Mouse (Mus musculus): ENCODE measurements around the gene Gm3194. TPM values are rescaled to one million over a fixed set of nuclear protein-coding genes. Genes with fewer than 3 reads are reported as not detected.
"Not testable (repeated sequence)": the region's sequence is repeated elsewhere in the genome, so short reads cannot be mapped to it uniquely, and the experiment has no call there.

Gm3194 gene
- total RNA-seq (2015) (0.21 TPM in 1 of 2 replicates, not detected in the other), total RNA-seq (2017) (not detected in 2 replicates)

- ATAC-seq (ENCODE audit: poor library complexity, severe bottlenecking): not testable (repeated sequence)
Observed at GRCm38 (mm10) chr14:5455367-5455766, at the start of gene Gm3194. Gm3194 (minus strand) TSS chr14:5455467.

DNA sequence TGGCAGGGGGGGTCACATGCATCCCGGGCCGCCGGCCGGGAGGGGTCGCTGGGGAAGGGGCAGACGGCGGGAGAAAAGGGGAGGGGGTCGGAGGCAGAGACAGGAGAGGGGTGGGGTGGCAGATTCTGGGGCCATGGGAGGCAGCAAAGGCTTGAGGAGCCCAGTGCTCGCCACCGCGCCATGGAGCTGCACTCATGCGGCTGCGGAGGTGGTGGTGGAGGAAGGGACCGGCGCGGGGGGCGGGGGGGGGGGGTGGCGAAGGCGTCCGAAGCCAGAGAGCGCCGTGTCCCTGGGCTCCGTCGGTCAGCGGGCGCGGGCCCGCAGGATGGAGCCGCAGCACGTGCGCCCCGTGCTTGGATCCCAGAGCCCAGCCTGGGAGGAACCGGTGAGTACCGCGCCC is 46.1 kb upstream of the Gm3194 start, which contains the start of gene Gm3488:
Gm3488 (plus strand) TSS at position 301 of the 400 bp plus-strand sequence.
- not testable (repeated sequence) for ATAC-seq (ENCODE audit: poor library complexity, severe bottlenecking)

- not testable (repeated sequence) for ATAC-seq (ENCODE audit: poor library complexity, severe bottlenecking)
Observed at GRCm38 (mm10) chr14:5483907-5484306, 28.6 kb upstream of the Gm3194 start, which contains the start of gene Gm3187. Gm3187 (plus strand) TSS chr14:5484207.

DNA sequence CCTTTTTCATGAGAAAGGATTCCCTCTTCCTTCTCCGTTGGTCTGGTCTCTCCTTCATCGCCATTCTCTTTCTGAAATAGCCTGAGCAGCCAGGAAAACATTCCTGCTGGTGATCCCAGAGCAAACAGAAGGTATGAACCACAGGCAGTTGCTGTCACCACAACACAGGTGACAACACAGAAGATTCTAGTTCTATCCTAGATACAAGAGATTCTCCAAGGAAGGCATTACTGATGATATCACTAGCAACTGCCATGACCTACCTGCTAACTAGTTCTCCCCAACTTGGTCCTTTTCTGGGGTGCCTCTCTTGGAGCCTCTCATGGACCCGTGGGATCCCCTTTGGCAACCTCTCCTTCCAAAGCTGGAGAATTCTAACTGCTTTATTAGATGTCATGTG is 22.5 kb upstream of the Gm3194 start, which contains the start of gene Gm8246:
Gm8246 (minus strand) TSS at position 101 of the 400 bp plus-strand sequence.
- ATAC-seq (ENCODE audit: poor library complexity, severe bottlenecking): not testable (repeated sequence)

DNA sequence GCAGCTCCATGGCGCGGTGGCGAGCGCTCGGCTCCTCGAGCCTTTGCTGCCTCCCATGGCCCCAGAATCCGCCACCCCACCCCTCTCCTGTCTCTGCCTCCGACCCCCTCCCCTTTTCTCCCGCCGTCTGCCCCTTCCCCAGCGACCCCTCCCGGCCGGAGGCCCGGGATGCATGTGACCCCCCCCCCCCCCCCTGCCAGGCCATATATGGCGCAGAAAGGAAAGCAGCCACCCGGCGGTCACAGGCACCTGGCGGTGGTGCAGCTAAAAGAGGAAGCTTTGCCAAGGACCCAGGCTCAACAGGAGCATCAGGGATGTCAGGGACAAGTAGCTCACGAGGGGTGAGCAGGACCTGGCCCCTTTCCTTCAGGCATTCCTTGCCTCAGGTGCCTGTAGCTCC is 5.2 kb upstream of the Gm3194 start:
- ATAC-seq (ENCODE audit: poor library complexity, severe bottlenecking): not testable (repeated sequence)

GRCm38 (mm10) chr14:5388949-5389348 is 66.3 kb downstream of the Gm3194 start, which contains the start of gene Gm3500:
Gm3500 (minus strand) TSS chr14:5389049.
- ATAC-seq (ENCODE audit: poor library complexity, severe bottlenecking): not testable (repeated sequence)

Other genes with a start within 250 kb of the Gm3194 start
- gene Gm3526, start 194.9 kb downstream of the Gm3194 start, total RNA-seq (2015): not detected in 2 replicates
- gene Gm3526, start 194.9 kb downstream of the Gm3194 start, total RNA-seq (2017): not detected in 2 replicates
- not detected in 2 replicates for gene Gm3542, start 120.5 kb downstream of the Gm3194 start, total RNA-seq (2015)
- not detected in 2 replicates for gene Gm3542, start 120.5 kb downstream of the Gm3194 start, total RNA-seq (2017)
- not detected in 2 replicates for gene Gm3500, start 66.4 kb downstream of the Gm3194 start, total RNA-seq (2015)
- not detected in 2 replicates for gene Gm3500, start 66.4 kb downstream of the Gm3194 start, total RNA-seq (2017)
- not detected in 2 replicates for gene Gm8246, start 22.4 kb upstream of the Gm3194 start, total RNA-seq (2015)
- not detected in 2 replicates for gene Gm8246, start 22.4 kb upstream of the Gm3194 start, total RNA-seq (2017)
- gene Gm3187, start 28.7 kb upstream of the Gm3194 start, total RNA-seq (2015): not detected in 2 replicates
- not detected in 2 replicates for gene Gm3187, start 28.7 kb upstream of the Gm3194 start, total RNA-seq (2017)
- 0.21 TPM in 1 of 2 replicates, not detected in the other for gene Gm3488, start 46.2 kb upstream of the Gm3194 start, total RNA-seq (2015)
- gene Gm3488, start 46.2 kb upstream of the Gm3194 start, total RNA-seq (2017): 0.11 TPM in 1 of 2 replicates, not detected in the other
- gene Gm3532, start 83.0 kb upstream of the Gm3194 start, total RNA-seq (2015): not detected in 2 replicates
- gene Gm3532, start 83.0 kb upstream of the Gm3194 start, total RNA-seq (2017): not detected in 2 replicates
- gene Gm8265, start 177.6 kb upstream of the Gm3194 start, total RNA-seq (2015): not detected in 2 replicates
- not detected in 2 replicates for gene Gm8265, start 177.6 kb upstream of the Gm3194 start, total RNA-seq (2017)
- gene Gm9603, start 232.0 kb upstream of the Gm3194 start, total RNA-seq (2015): not detected in 2 replicates
- not detected in 2 replicates for gene Gm9603, start 232.0 kb upstream of the Gm3194 start, total RNA-seq (2017)

All from megakaryocyte, adult 5-6 weeks (primary cell).